Mouse (Mus musculus): ENCODE data around the gene Adipor2. TPM values are rescaled to one million over a fixed set of nuclear protein-coding genes. Genes with fewer than 3 reads are reported as not detected.
"Not testable (repeated sequence)": the region's sequence is repeated elsewhere in the genome, so short reads cannot be mapped to it uniquely, and the experiment has no call there.

Adipor2 gene
- 32.5 and 36.8 TPM in 2 replicates for polyA plus RNA-seq (2012; rRNA removed)

DNA sequence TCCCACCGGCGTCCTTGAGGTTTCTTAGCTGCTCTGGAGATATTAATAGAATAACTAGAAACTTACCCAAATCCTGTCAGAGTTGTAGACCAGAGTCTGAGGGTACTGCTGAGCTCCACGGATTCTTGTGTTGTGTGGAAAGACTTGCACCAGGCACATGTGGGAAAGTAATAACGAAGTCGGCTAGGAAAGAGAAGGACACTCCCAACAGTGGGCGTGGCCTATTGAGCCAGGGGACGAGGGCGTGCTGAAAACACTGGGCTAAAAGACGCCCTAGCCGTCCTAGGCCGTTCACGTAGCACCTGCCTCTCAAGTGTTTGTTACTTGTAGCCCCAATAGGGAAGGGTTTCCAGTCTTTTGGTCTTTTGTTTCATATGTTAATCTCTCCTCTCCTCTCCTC, at the start of gene Adipor2:
Gene Adipor2 (minus strand): TSS at position 351 of the 400 bp plus-strand sequence.
- peak; percentile 7 to 25 for DNase-seq (ENCODE audit: extremely low spot score in 1 of 2, low spot score in 1 of 2)

DNA sequence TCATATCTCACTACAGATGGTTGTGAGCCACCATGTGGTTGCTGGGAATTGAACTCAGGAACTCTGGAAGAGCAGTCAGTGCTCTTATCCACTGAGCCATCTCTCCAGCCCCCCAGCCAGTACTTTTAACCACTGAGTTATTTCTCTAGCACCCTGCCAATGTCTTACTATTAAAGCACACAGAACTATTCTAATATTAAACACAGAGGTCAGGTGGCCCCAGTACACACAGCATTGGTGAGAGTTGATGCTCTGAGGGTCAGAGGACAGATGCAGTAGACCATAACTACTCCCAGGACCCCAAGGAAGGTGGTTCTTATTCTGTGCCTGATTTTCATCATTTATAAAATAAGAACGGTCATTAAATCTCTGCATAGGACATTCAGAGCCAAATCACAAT, 48.7 kb upstream of the Adipor2 start:
- no peak for DNase-seq (ENCODE audit: extremely low spot score in 1 of 2, low spot score in 1 of 2)

DNA sequence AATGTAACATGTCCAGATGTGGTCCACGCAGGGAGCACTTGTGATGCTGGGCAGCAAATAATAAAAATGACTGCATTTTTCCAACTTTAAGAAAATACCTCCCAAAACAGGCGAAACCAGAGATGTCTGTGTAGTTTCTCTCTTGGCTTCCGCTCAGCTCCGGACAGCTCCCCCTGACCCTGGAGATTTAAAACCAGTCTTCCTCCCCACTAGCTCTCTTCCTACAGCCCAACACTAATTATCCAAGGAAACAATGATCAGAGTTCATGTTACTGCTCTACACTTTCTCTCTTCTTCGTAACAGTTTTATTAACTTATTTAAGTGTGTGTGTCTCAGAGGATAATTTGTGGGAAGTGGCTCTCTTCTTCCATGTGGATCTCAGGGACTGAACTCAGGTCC, 42.9 kb upstream of the Adipor2 start:
- no peak for DNase-seq (ENCODE audit: extremely low spot score in 1 of 2, low spot score in 1 of 2)

DNA sequence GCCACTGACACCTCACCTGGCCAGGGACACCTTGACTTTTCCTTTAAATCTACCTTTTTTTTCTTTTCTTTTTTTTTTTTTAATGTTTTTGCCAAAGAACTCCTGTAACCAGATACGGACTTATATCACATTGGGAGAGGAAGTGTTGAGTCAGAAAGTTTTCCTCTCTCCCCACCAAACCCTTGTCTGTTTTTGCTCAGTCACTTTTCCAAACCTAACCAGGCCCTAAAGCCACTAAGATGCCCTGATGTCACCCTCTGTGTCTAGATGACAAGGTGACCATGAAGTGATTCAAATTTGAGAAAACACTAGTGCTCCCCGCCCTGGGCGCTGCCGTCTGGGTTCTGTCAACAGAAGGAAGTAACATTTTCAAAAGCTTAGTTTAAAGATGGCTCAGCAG, 41.5 kb upstream of the Adipor2 start:
- DNase-seq (ENCODE audit: extremely low spot score in 1 of 2, low spot score in 1 of 2) = no peak

DNA sequence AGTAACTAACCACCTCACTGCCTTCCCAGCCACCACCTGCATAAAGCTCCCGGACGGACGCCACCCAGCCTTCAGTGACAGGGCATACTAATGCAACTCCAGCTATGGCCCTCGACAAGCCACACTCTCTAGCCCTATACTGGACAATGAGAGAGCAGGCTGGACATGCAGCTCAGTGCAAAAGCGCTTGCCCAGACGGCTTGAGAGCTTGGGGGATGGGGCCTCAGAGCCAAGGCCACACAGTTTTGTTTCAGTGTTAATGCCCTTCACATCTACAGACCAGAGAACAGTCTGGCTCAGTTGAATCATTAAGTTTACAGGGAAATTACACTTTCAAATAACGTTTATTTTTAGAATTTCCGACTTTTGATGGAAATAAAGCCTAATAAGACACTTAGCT, 40.7 kb upstream of the Adipor2 start:
- no peak for DNase-seq (ENCODE audit: extremely low spot score in 1 of 2, low spot score in 1 of 2)

DNA sequence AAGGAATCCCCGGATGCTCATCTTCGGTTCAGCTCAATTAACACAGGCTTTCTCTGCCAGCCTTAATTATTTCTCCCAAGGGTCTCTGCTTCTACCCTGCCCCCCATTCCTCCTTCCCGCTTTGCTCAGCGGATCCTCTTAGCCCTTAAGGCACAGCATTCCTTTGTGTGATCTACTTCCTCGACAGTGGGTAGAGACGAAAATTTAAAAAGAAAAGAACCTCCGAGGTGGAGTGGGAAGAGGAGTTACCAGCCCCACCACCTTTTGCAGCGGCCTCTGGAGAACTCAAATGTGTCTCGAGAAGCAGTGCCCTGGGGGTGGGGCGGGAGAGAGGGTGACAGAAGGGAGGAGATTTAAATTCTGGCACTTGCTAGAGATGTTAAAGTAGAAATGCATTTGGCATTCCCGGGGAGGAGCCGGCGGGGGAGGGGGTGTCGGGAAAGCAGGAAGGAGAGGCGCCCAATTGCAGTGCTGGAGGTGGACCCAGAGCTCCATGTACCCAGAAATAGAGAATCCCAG, 34.5 kb upstream of the Adipor2 start:
- DNase-seq (ENCODE audit: extremely low spot score in 1 of 2, low spot score in 1 of 2) = peak; percentile 81 to 90

DNA sequence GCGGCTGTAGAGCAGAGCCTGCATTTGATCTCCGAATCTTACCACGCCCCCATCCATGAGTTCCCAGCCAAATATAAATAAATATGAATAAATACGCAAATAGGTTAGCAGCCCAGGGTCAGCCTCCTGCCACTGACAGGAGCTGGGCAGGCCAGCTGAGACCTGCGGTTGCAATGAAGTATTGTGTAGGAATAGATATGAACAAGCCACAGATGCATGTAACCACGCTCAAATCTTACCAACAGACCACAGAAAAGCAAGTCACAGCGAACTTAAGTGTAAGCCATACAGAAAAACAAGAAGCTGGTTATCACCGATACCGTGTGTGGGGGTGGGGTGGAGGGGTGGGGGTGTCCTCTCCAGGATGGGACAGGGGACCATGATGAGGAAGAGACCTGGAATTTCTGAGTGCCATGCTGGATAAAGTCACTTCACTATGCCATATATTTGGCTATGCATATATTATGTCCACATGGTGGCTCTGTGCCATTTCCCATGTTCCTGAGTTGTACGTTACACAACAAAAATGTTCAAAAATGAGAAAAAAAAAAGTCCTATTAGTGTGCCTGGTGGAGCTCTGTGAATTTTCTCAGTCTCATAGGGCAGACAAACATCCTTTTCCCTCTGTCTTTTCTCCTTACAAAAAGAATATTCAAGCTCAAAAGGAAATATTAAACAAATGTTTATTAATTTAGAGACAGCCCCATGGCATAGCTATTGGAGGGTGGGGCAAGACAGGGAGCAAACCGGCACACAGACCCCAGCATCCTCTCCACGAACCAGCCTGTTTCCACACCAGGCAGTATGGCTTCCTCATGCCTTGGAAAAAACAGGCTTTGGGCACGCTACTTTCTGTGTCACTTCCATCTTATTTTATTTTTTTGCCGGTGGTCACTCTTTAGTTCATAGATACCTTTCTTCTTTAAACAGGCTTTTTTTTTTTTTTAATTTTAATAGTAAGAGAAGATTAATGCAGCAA, 33.8 kb upstream of the Adipor2 start:
- peak in 1 of 2 experiments; percentile 46 for DNase-seq (ENCODE audit: extremely low spot score in 1 of 2, low spot score in 1 of 2)

DNA sequence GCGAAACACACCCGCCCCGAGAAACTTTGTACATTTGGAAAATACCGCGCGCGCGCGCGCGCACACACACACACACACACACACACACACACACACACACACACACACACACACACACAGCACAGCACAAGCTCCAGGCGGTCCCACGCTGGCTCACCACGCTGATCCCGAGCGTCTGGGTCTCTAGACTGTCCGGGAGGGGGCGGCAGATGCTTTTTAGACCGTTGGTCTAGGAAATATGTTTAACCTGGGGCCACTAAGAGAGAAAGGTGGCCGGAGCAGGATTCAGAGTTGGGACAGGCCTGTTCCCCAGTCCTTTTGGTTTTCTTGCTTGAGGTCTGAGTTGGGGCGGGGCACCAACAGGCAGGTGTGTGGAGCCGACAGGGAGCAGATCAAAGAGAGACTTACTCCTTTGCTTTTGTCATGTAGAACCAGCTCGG, 31.6 kb upstream of the Adipor2 start:
- peak in 1 of 2 experiments; percentile 29 for DNase-seq (ENCODE audit: extremely low spot score in 1 of 2, low spot score in 1 of 2)

DNA sequence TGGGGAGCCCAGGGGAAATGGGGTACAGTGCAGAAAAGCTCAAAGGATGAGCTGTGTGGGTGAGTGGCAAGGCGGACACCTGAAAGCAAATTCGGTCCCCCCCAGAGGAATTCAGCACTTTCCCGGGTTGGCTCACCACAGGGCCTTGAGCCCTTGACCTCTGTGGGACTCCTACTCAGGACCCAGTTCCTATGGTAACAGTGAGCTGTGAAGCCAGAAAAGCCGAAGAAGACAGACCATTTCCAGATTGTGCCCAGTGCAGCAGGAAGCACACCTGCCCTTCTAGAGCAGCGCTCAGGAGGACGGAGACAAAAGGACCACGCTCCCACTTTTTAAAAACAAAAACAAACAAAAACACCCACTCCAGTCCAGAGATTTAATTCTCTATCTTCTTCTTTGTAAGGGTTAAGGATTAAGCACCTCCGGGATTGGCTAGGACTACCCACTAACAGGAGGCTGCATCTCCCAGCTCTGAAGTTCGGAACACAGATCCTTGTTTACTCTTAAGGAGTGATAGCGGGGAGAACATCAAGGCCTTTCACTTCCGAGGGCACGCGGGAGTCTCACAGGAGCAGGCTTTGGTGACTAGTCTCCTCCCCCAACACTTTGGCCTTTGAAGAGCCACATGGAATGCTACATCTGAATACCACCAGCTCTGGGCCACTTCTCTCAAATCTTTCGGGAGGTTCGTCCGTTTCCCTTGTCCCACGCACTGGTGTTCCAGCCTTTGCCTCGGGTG, 31.0 kb upstream of the Adipor2 start:
- DNase-seq (ENCODE audit: extremely low spot score in 1 of 2, low spot score in 1 of 2) = no peak

DNA sequence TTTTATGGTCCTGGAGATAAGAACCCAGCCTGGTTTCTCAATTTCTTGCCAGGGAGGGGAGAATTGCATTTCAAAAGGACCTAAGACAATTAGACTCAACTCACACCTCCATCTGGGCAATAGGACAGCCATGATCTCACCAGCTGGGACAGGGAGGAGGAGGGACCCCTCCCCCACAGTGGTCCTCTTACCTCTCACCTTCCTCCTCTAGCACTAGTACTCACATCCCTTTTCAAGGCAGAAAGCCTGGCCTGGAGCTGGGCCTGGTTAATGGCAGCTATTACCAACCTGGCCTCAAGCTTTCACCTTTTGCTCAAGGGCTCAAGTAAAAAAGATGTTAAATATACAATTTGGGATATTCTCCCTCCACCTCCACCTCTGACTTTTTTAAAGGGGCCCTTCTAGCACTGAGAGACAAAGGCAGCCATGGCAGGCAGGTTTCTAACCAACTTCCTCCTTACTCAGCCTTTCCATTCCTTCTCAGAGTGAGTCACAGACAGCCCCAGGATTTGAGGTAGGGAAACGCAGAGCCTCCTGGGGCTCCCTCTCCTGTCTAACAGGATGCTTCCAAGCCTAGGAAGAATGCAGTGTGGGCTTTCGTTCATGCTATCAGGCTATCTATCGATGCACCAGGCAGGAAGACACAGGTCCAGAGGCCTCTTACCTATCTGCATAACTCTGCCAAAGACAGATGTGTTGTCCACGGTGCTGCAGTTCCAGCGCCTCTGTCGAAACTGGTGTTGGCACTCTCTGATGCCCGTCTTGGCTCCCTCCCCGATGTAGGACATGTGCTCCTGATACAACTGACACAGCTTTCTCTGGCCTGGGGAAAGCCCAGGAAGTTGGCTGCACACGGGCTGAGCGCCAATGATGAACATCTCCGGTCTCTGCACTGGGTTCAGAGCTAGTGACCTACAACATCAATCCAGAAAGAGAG, 28.4 kb upstream of the Adipor2 start:
- DNase-seq (ENCODE audit: extremely low spot score in 1 of 2, low spot score in 1 of 2) = no peak

DNA sequence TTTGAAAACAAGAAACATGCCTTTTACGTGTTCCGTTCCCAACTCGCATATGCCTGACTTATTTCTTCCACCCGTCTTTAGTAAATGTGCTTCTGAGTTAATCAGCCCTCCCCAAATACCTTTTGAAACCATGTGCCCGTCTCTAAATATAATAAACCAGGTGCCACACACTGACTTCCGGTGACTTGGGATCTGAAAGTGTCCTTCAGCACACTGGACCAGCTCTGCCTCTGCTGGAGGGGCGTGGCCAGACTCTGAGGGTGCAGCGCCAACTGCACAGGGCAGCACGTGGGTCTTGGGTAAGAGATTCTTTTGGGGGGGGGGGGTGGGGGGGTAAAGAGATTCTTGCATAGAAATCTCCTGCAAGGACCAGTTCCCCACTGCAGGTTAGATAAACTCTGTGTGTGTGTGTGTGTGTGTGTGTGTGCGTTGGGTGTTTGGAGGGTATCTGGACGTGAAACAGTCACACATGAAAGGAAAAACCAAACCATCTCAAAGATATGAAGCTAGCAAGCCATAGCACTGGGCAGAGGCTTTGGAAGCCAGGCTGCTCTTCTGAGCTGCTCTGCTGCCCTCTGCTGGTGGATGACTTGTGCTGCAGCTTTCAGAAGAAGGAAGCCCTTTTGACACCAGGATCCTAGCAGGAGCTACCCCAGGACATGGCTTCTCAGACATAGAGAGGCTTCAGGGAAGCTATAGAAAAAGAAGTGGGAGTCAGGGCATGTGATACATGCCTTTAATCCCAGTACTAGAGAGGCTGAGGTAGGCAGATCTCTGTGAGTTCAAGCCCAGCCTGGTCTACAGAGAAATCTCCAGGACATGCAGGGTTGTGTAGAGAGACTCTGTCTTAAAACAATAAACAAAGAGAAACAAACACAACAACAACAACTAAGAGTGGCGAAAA, 26.5 kb upstream of the Adipor2 start:
- peak in 1 of 2 experiments; percentile 90 for DNase-seq (ENCODE audit: extremely low spot score in 1 of 2, low spot score in 1 of 2)

DNA sequence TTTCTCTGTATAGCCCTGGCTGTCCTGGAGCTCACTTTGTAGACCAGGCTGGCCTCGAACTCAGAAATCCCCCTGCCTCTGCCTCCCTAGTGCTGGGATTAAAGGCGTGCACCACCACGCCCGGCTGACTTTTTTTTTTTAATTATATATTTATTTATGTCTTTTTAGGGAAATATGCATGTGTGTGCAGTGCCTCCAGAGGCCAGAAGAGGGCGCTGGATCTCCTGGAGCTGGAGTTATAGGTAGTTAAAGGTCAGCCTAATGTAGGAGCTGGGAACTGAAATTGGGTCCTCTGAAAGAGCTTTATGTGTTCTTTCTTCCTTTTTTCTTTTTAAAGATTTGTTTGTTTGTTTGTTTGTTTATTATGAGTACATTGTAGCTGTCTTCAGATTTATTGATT, 25.2 kb upstream of the Adipor2 start:
- DNase-seq (ENCODE audit: extremely low spot score in 1 of 2, low spot score in 1 of 2) = not testable (repeated sequence)

DNA sequence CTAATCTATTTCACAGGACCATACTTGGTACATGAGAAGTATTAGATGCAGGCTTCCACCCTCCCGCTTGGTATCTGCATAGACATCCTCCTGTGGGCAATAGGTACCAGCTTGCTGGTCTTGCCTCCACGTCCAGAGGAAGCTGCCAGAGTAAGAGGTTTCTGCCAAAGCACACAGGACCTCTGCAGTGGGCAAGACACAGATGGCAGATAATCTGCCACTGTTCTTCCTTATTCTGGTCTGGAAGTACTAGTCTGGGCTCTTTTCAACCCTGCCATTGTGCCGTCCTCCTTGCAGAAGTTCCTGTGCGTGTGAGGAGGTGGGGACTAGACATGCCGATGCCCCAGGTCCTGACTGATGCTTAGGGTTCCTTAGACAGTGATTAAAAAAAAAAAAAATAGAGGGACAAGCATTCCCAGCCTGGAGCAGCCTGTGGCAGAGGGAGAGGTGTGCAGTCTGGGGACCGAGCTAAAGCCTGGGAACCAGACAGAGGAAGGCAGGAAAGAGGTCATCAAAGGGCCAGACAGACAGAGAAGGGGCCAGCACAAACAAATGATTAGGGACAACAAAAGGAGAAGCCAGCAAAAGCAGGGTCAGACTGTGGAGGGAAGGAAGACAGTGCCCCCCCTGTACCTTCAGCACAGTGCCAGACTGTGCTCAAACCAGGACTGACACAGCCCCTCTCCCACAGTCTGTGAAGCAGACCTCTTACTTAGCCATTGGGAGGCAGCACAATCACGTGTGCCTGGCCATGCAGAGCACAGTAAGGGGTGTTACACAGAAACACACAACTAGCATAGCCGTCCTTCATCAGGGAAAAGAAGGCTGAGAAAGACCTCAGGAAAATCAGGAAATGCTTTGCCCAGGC, 20.6 kb upstream of the Adipor2 start:
- DNase-seq (ENCODE audit: extremely low spot score in 1 of 2, low spot score in 1 of 2) = no peak

DNA sequence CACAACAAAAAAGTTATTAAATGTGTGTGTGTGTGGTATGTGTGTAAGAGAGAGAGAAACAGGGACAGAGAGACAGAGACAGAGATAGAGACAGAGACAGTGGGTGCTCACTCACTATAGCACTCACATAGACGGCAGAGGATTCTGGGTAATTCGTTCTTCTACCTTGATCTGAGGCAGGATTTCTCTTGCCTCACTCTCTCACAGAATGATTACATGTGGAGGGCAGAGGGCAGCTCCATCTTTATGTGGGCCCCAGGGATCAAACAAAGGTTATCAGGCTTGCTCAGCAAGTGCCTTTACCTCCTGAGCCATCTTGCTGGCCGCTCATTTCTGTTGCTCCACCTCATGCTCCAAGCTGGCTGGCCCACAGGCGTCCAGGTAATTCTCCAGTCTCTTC, 16.9 kb upstream of the Adipor2 start:
- no peak for DNase-seq (ENCODE audit: extremely low spot score in 1 of 2, low spot score in 1 of 2)

DNA sequence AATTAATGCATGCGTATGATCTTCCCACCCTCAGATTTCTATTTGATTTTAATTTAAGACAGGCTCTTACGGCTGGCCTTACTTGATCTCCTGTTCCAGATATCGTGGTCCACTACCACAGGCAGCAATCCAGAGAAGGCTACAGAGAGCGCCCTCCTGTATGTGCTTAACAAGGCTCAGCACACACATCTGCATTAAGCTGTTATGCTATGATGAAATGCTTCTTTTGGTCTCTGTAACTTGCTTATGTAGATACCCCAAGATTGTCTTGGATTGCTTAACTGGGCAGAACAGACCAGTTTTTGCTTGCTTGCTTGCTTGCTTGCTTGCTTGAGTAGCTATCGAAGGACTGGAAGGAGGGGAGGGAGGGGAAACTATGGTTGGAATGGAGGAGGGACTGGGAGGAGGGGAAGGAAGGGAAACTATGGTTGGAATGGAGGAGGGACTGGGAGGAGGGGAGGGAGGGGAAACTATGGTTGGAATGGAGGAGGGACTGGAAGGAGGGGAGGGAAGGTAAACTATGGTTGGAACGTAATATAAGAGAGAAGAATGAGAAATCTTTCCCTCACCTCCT, 14.3 kb upstream of the Adipor2 start:
- no peak for DNase-seq (ENCODE audit: extremely low spot score in 1 of 2, low spot score in 1 of 2)

DNA sequence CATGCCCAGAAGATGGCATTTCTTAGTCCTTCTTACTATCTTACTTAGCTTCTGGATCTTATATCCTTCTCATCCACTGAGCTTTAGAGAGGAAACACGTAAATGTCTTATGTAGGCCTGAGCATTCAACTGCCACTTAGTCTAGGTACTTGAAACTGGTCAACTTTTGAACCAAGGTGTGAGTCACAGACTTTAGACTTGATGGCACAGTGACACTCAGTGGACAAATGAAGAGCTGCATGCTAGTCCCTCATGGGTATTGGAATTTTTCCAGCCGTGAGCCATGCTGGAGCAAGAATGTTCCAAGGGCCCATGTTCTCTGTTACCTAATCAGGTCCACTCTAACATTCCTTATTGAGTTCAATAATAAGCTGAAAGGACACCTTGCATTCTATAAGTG, 13.0 kb upstream of the Adipor2 start:
- DNase-seq (ENCODE audit: extremely low spot score in 1 of 2, low spot score in 1 of 2) = peak in 1 of 2 experiments; percentile 81

DNA sequence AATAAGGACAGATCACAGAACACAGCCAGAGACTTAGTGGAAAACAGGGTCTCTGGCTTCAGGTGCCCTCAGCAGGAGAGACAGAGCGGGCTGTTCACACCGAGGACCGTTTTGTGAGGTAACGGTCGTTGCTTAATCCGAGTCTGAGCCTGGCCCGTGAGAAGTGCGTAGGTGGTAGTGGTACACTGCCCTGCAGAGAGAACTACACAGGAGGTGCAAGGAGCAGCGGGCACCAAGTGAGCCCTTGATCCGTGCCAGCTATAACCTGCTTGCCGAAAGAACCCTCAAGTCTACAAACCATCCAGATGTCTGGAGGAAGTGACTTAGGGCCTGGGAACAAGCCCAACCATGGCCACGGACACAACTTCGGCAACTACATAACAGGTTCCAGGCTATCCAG, 11.8 kb upstream of the Adipor2 start:
- no peak for DNase-seq (ENCODE audit: extremely low spot score in 1 of 2, low spot score in 1 of 2)

DNA sequence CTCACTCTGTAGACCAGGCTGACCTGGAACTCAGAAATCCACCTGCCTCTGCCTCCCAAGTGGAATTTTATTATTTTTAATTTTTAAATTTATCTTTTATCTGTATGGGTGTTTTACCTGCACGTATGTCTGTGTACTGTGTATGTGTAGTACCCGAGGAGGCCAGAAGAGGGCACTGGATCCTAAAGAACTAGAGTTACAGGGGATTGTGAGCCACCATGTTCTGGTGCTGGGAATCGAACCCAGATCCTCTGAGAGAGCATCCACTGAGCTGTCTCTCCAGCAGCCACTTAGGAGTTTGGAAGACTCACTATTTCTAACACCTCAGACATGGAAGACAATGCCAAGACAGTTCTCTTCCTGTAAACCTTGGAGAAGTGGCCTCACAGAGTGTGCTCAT, 11.1 kb upstream of the Adipor2 start:
- no peak for DNase-seq (ENCODE audit: extremely low spot score in 1 of 2, low spot score in 1 of 2)
